ENCODE assay signal across 8 mouse cellular contexts in genomic region chr16:50431011-50431981, GRCm38 (mm10). TPM values are rescaled to one million over a fixed set of nuclear protein-coding genes. Genes with fewer than 3 reads are reported as not detected.
A peak's percentile ranks its signal among the peaks of the same experiment; 100 is the strongest.
DNase-seq lines count a peak whose midpoint lies in the region; ATAC-seq and TF ChIP-seq lines count a peak whose summit lies in the region.

No protein-coding gene starts in this region.

- no peak for TF ChIP-seq CTCF in E14TG2a.4 (conservative IDR thresholded peaks at IDR 0.05; ENCODE audit: low read length)
- TF ChIP-seq CTCF in lung, embryonic 14.5 days (IDR thresholded peaks at IDR 0.05; ENCODE audit: low read depth): no peak

- peaks cover 23% of the 10 kb centered on the region for H3K4me1 ChIP-seq in E14TG2a.4 (replicated peaks; ENCODE audit: low read depth, low read length)
- peaks cover 14% of the 10 kb centered on the region for H3K4me1 ChIP-seq in forebrain, embryonic 10.5 days
- H3K4me1 ChIP-seq in heart, embryonic 16.5 days (ENCODE audit: control insufficient read depth, insufficient read depth, low read length): peaks cover 5% of the 10 kb centered on the region
- no peaks in the 10 kb centered on the region; the same call in 1 of the 2 replicates for H3K4me1 ChIP-seq in lung, embryonic 14.5 days (ENCODE audit: insufficient read depth)
- peaks cover 14% of the 10 kb centered on the region for H3K4me1 ChIP-seq in neural tube, embryonic 15.5 days

- H3K9ac ChIP-seq in heart, embryonic 16.5 days (ENCODE audit: low read length): peak overlapping the region; percentile 91
- peak overlapping the region; percentile 91 for H3K9ac ChIP-seq in lung, embryonic 14.5 days
- peak overlapping the region; percentile 89 for H3K9ac ChIP-seq in neural tube, embryonic 15.5 days (replicated peaks)

- under 1% methylated on average over 69 of the region's 72 CpGs for WGBS in forebrain, embryonic 10.5 days
- under 1% methylated on average over 67 of the region's 72 CpGs for WGBS in heart, embryonic 16.5 days
- WGBS in lung, embryonic 14.5 days: under 1% methylated on average over 57 of the region's 72 CpGs
- under 1% methylated on average over 66 of the region's 72 CpGs for WGBS in neural tube, embryonic 15.5 days

- peaks cover 28% of the 10 kb centered on the region for H3K27me3 ChIP-seq in E14TG2a.4 (ENCODE audit: insufficient read depth, low read length)
- no peaks in the 10 kb centered on the region for H3K27me3 ChIP-seq in forebrain, embryonic 10.5 days (ENCODE audit: poor library complexity, severe bottlenecking)
- H3K27me3 ChIP-seq in heart, embryonic 16.5 days (ENCODE audit: control insufficient read depth, insufficient read depth, low read length): no peaks in the 10 kb centered on the region
- H3K27me3 ChIP-seq in lung, embryonic 14.5 days (ENCODE audit: insufficient read depth, low read length): no peaks in the 10 kb centered on the region
- H3K27me3 ChIP-seq in neural tube, embryonic 15.5 days (replicated peaks): no peaks in the 10 kb centered on the region

- H3K36me3 ChIP-seq in E14TG2a.4 (ENCODE audit: insufficient read depth, low read length): no peaks in the 10 kb centered on the region
- no peaks in the 10 kb centered on the region for H3K36me3 ChIP-seq in forebrain, embryonic 10.5 days (replicated peaks)
- H3K36me3 ChIP-seq in heart, embryonic 16.5 days (ENCODE audit: control insufficient read depth, insufficient read depth): no peaks in the 10 kb centered on the region; the same call in 1 of the 2 replicates
- 0 out of 2 replicates have a peak, but pooled peaks cover 2% of the 10 kb centered on the region for H3K36me3 ChIP-seq in lung, embryonic 14.5 days (ENCODE audit: insufficient read depth)
- H3K36me3 ChIP-seq in neural tube, embryonic 15.5 days: no peaks in the 10 kb centered on the region

- peak; percentile 55 for DNase-seq in brain, adult 2 months (ENCODE audit: low read depth, low spot score)
- peak; percentile 68 for DNase-seq in forebrain, embryonic 10.5 days (ENCODE audit: extremely low spot score, low spot score)
- DNase-seq in kidney, postnatal 25 days: peak; percentile 45 to 70
- peak; percentile 53 for DNase-seq in lung, embryonic 14.5 days
- DNase-seq in thymus, adult 18-20 months: peak; percentile 32 to 39

- peak overlapping the region; percentile 96 for H3K27ac ChIP-seq in forebrain, embryonic 10.5 days
- H3K27ac ChIP-seq in heart, embryonic 16.5 days (ENCODE audit: low read length): peak overlapping the region; percentile 97
- H3K27ac ChIP-seq in lung, embryonic 14.5 days (ENCODE audit: low read depth): peak overlapping the region; percentile 98
- H3K27ac ChIP-seq in neural tube, embryonic 15.5 days (replicated peaks): peak overlapping the region; percentile 95

- peak overlapping the region; percentile 96 for H3K4me2 ChIP-seq in heart, embryonic 16.5 days (ENCODE audit: low read depth, low read length)
- peak overlapping the region; percentile 72 for H3K4me2 ChIP-seq in lung, embryonic 14.5 days
- H3K4me2 ChIP-seq in neural tube, embryonic 15.5 days: peak overlapping the region; percentile 85

- H3K9me3 ChIP-seq in E14TG2a.4 (ENCODE audit: low read length): no peaks in the 10 kb centered on the region
- no peaks in the 10 kb centered on the region for H3K9me3 ChIP-seq in forebrain, embryonic 10.5 days
- H3K9me3 ChIP-seq in heart, embryonic 16.5 days (replicated peaks; ENCODE audit: control insufficient read depth, low read length): no peaks in the 10 kb centered on the region
- no peaks in the 10 kb centered on the region for H3K9me3 ChIP-seq in lung, embryonic 14.5 days (ENCODE audit: low read depth, low read length)
- no peaks in the 10 kb centered on the region for H3K9me3 ChIP-seq in neural tube, embryonic 15.5 days (replicated peaks)

- H3K4me3 ChIP-seq in E14TG2a.4 (replicated peaks; ENCODE audit: low read length): peak overlapping the region; percentile 91
- peak overlapping the region; percentile 93 for H3K4me3 ChIP-seq in forebrain, embryonic 10.5 days
- peak overlapping the region; percentile 74 for H3K4me3 ChIP-seq in heart, embryonic 16.5 days (ENCODE audit: low read length)
- peak overlapping the region; percentile 84 for H3K4me3 ChIP-seq in lung, embryonic 14.5 days (ENCODE audit: low read depth, low read length)
- H3K4me3 ChIP-seq in neural tube, embryonic 15.5 days (replicated peaks): peak overlapping the region; percentile 89

- ATAC-seq in heart, embryonic 16.5 days (replicated peaks; ENCODE audit: extremely low read depth, insufficient read depth, low FRiP score): peak; percentile 75
- peak; percentile 72 for ATAC-seq in lung, embryonic 14.5 days (ENCODE audit: insufficient read depth)
- peak; percentile 74; the same call in 1 of the 2 replicates for ATAC-seq in neural tube, embryonic 15.5 days (ENCODE audit: low FRiP score)

RNA-seq across cellular contexts. Expression of gene Bbx, which starts 0.9 kb away (rescaled TPM):
- 39.1 and 39.4 TPM in 2 replicates for polyA plus RNA-seq in forebrain, embryonic 10.5 days (2016; fragmentation: Nextera tagmentation; extraction: Ambion mirVana)
- 27.9 and 30.0 TPM in 2 replicates for polyA plus RNA-seq in heart, embryonic 16.5 days (2015; fragmentation: Nextera tagmentation; extraction: Ambion mirVana)
- 40.5 and 41.6 TPM in 2 replicates for polyA plus RNA-seq in lung, embryonic 14.5 days (2014; fragmentation: Nextera tagmentation; extraction: Ambion mirVana)
- 15.4 and 22.3 TPM in 2 replicates for polyA plus RNA-seq in neural tube, embryonic 15.5 days (2015; fragmentation: Nextera tagmentation; extraction: Ambion mirVana)

Comparison
In these comparisons a context has a peak if more than half of its experiments do, and no peak if none do; other contexts are left out.
1. Peak in every context shown above with its lines: DNase-seq, ATAC-seq, H3K4me3 ChIP-seq and H3K27ac ChIP-seq.